Mouse (Mus musculus): ENCODE measurements around the gene Lhpp.

Lhpp gene

GRCm38 (mm10) chr7:132682901-132683300, 72.5 kb downstream of the Lhpp start:
- DNase-seq: peak; percentile 49 to 52

GRCm38 (mm10) chr7:132683923-132684322, 73.5 kb downstream of the Lhpp start:
- DNase-seq: peak in 1 of 2 experiments; percentile 38

- DNase-seq: no peak
Observed at GRCm38 (mm10) chr7:132686515-132686914, 76.1 kb downstream of the Lhpp start.

- no peak for DNase-seq
Observed at GRCm38 (mm10) chr7:132687897-132688296, 77.5 kb downstream of the Lhpp start.

GRCm38 (mm10) chr7:132688721-132689120, 78.3 kb downstream of the Lhpp start:
- DNase-seq: peak in 1 of 2 experiments; percentile 38

GRCm38 (mm10) chr7:132689722-132690121, 79.3 kb downstream of the Lhpp start:
- DNase-seq: no peak

- no peak for DNase-seq
Observed at GRCm38 (mm10) chr7:132690716-132691472, 80.5 kb downstream of the Lhpp start.

- peak in 1 of 2 experiments; percentile 51 for DNase-seq
Observed at GRCm38 (mm10) chr7:132692719-132693118, 82.3 kb downstream of the Lhpp start.

GRCm38 (mm10) chr7:132693561-132693960, 83.1 kb downstream of the Lhpp start:
- DNase-seq: no peak

- DNase-seq: no peak
Observed at GRCm38 (mm10) chr7:132697258-132697796, 86.9 kb downstream of the Lhpp start.

- no peak for DNase-seq
Observed at GRCm38 (mm10) chr7:132698737-132699136, 88.3 kb downstream of the Lhpp start.

GRCm38 (mm10) chr7:132699165-132699564, 88.7 kb downstream of the Lhpp start:
- no peak for DNase-seq

- no peak for DNase-seq
Observed at GRCm38 (mm10) chr7:132699639-132700038, 89.2 kb downstream of the Lhpp start.

GRCm38 (mm10) chr7:132700107-132700506, 89.7 kb downstream of the Lhpp start:
- DNase-seq: no peak

- no peak for DNase-seq
Observed at GRCm38 (mm10) chr7:132701412-132701811, 91.0 kb downstream of the Lhpp start.

- no peak for DNase-seq
Observed at GRCm38 (mm10) chr7:132702024-132702423, 91.6 kb downstream of the Lhpp start.

- DNase-seq: no peak
Observed at GRCm38 (mm10) chr7:132702492-132703070, 92.1 kb downstream of the Lhpp start.

GRCm38 (mm10) chr7:132703515-132704309, 93.3 kb downstream of the Lhpp start:
- DNase-seq: peak in 1 of 2 experiments; percentile 26

- DNase-seq: peak in 1 of 2 experiments; percentile 29
Observed at GRCm38 (mm10) chr7:132704310-132704875, 94.0 kb downstream of the Lhpp start.

- DNase-seq: no peak
Observed at GRCm38 (mm10) chr7:132705130-132705529, 94.7 kb downstream of the Lhpp start.

GRCm38 (mm10) chr7:132711579-132711978, 101.1 kb downstream of the Lhpp start:
- DNase-seq: no peak

- peak in 1 of 2 experiments; percentile 21 for DNase-seq
Observed at GRCm38 (mm10) chr7:132712044-132712708, 101.7 kb downstream of the Lhpp start.
